Mouse (Mus musculus) lung, adult 2 months (tissue): Measurements from ENCODE around the gene Smoc2.

Experiments
- CTCF ChIP-seq: fragments of 200-500 bp; IDR thresholded peaks from 2 replicates; pipeline ENCODE4 v1.5.1; 2011; ENCODE audit warnings: mild to moderate bottlenecking, low read length, control low read depth; ENCODE audit not compliant: insufficient read depth
- POLR2A ChIP-seq: fragments of 200-500 bp; IDR thresholded peaks from 2 replicates; pipeline ENCODE4 v1.6.1; 2011; ENCODE audit warnings: low read depth, mild to moderate bottlenecking, control low read depth, low read length, borderline replicate concordance; ENCODE audit errors: extremely low read depth

DNA sequence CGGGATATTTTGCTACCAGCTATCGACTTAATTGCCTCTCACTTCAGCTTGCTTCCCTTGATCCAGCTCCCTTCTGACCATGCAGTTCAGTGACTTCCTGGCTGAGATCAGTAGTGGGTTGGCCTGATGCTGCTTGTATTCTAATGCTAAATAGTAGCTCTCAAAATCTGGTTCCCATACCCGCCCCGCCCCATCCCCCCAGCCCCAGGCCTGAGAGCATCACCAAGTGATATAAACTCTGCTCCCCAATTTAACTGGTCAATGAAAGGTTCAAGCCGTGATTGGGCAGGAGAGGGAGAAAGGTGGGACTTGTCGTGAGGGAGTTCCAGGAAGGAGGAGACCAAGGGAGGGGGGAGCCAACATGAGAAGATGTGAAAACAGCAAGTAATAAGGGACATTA, 20.4 kb upstream of the Smoc2 start:
- TF ChIP-seq CTCF = no peak
- TF ChIP-seq POLR2A = no peak
